Mouse (Mus musculus): ENCODE data around the gene Hcn2.
"Not testable (repeated sequence)": the region's sequence is repeated elsewhere in the genome, so short reads cannot be mapped to it uniquely, and the experiment has no call there.

The Hcn2 gene

GRCm38 (mm10) chr10:79687513-79687912 lies 28.9 kb upstream of the Hcn2 start:
- no peak for DNase-seq (ENCODE audit: low spot score)

GRCm38 (mm10) chr10:79688720-79689119 lies 27.7 kb upstream of the Hcn2 start, which contains the start of gene Gzmm:
Gene Gzmm (plus strand): TSS chr10:79689020.
- no peak for DNase-seq (ENCODE audit: low spot score)

GRCm38 (mm10) chr10:79689178-79689577 lies 27.3 kb upstream of the Hcn2 start:
- DNase-seq (ENCODE audit: low spot score): no peak

- DNase-seq (ENCODE audit: low spot score): no peak
Observed at GRCm38 (mm10) chr10:79691986-79692548, 24.4 kb upstream of the Hcn2 start.

- DNase-seq (ENCODE audit: low spot score): no peak
Observed at GRCm38 (mm10) chr10:79693580-79694378, 22.7 kb upstream of the Hcn2 start.

GRCm38 (mm10) chr10:79694379-79694655 lies 22.1 kb upstream of the Hcn2 start:
- DNase-seq (ENCODE audit: low spot score): no peak

GRCm38 (mm10) chr10:79695231-79696128 lies 21.0 kb upstream of the Hcn2 start:
- no peak for DNase-seq (ENCODE audit: low spot score)

- no peak for DNase-seq (ENCODE audit: low spot score)
Observed at GRCm38 (mm10) chr10:79696129-79696651, 20.2 kb upstream of the Hcn2 start.

GRCm38 (mm10) chr10:79697916-79698315 lies 18.5 kb upstream of the Hcn2 start:
- no peak for DNase-seq (ENCODE audit: low spot score)

- DNase-seq (ENCODE audit: low spot score): no peak
Observed at GRCm38 (mm10) chr10:79698459-79698858, 18.0 kb upstream of the Hcn2 start.

GRCm38 (mm10) chr10:79700676-79701075 lies 15.8 kb upstream of the Hcn2 start:
- no peak for DNase-seq (ENCODE audit: low spot score)

- no peak for DNase-seq (ENCODE audit: low spot score)
Observed at GRCm38 (mm10) chr10:79701443-79702129, 14.8 kb upstream of the Hcn2 start.

GRCm38 (mm10) chr10:79702970-79703369 lies 13.5 kb upstream of the Hcn2 start:
- DNase-seq (ENCODE audit: low spot score): not testable (repeated sequence)

- DNase-seq (ENCODE audit: low spot score): no peak
Observed at GRCm38 (mm10) chr10:79703541-79703940, 12.9 kb upstream of the Hcn2 start.

- peak; percentile 98 for DNase-seq (ENCODE audit: low spot score)
Observed at GRCm38 (mm10) chr10:79704065-79704969, 12.1 kb upstream of the Hcn2 start, which contains the start of gene Bsg. Gene Bsg (plus strand): TSS chr10:79704491.

GRCm38 (mm10) chr10:79704970-79705360 lies 11.5 kb upstream of the Hcn2 start:
- DNase-seq (ENCODE audit: low spot score): no peak

- no peak for DNase-seq (ENCODE audit: low spot score)
Observed at GRCm38 (mm10) chr10:79705951-79706350, 10.5 kb upstream of the Hcn2 start.

GRCm38 (mm10) chr10:79706406-79707094 lies 9.9 kb upstream of the Hcn2 start:
- no peak for DNase-seq (ENCODE audit: low spot score)

GRCm38 (mm10) chr10:79707162-79707561 lies 9.3 kb upstream of the Hcn2 start:
- DNase-seq (ENCODE audit: low spot score): no peak

- no peak for DNase-seq (ENCODE audit: low spot score)
Observed at GRCm38 (mm10) chr10:79707759-79708158, 8.7 kb upstream of the Hcn2 start.
